Mouse (Mus musculus) liver, embryonic 14.5 days (tissue): ENCODE data around the gene 4933411K16Rik. TPM values are rescaled to one million over a fixed set of nuclear protein-coding genes. Genes with fewer than 3 reads are reported as not detected.

ENCODE experiments used
- ATAC-seq: fragments of 200-750 bp; cut with Nextera tagmentation; 2 replicates; pipeline ENCODE4 v1.8.0; 2017; ENCODE audit warnings: moderate number of reproducible peaks, mild to moderate bottlenecking, moderate library complexity; ENCODE audit not compliant: insufficient read depth
- DNase-seq, 3 experiments: peaks; one replicate each; pipeline ENCODE4 v3.0.0-alpha.2; 2012 to 2013; ENCODE audit warnings: low read depth in 3 of 3, low spot score in 3 of 3
- H3K27ac ChIP-seq: fragments of 300-500 bp; sonication (generic); 2 replicates; pipeline ENCODE4 v1.5.1; 2014; ENCODE audit warnings: moderate library complexity, mild to moderate bottlenecking, control low read depth, inconsistent platforms
- H3K27me3 ChIP-seq: fragments of 300-500 bp; sonication (generic); 2 replicates; pipeline ENCODE4 v1.6.1; 2014; ENCODE audit warnings: mild to moderate bottlenecking, low read length, moderate library complexity; ENCODE audit not compliant: control insufficient read depth, insufficient read depth
- H3K36me3 ChIP-seq: fragments of 300-500 bp; sonication (generic); replicated peaks from 2 replicates; pipeline ENCODE4 v1.6.1; 2014; ENCODE audit warnings: low read depth; ENCODE audit not compliant: control insufficient read depth, insufficient read depth
- H3K4me1 ChIP-seq, 2 experiments: fragments of 200-500 bp in 1 of 2; fragments of 300-500 bp in 1 of 2; sonication (generic) in 1 of 2; replicated peaks; 2 replicates each; pipeline ENCODE4 v1.6.1; 2012 to 2014; ENCODE audit warnings: antibody characterized with exemption in 1 of 2, inconsistent platforms in 1 of 2, low read length in 1 of 2; ENCODE audit not compliant: control insufficient read depth in 2 of 2, insufficient read depth in 2 of 2
- H3K4me2 ChIP-seq: fragments of 300-500 bp; sonication (generic); 2 replicates; pipeline ENCODE4 v1.6.1; 2014; ENCODE audit warnings: low read depth, mild to moderate bottlenecking, control low read depth, moderate library complexity
- H3K4me3 ChIP-seq, 2 experiments: fragments of 200-500 bp in 1 of 2; fragments of 300-500 bp in 1 of 2; sonication (generic) in 1 of 2; 2 replicates each; pipeline ENCODE4 v1.5.1; 2012 to 2014; ENCODE audit warnings: low read depth in 2 of 2, low read length in 2 of 2, mild to moderate bottlenecking in 2 of 2, control low read depth in 1 of 2, inconsistent platforms in 1 of 2, moderate library complexity in 1 of 2; ENCODE audit not compliant: insufficient read depth in 1 of 2
- H3K9ac ChIP-seq: fragments of 300-500 bp; sonication (generic); replicated peaks from 2 replicates; pipeline ENCODE4 v1.6.1; 2014; ENCODE audit warnings: mild to moderate bottlenecking, control low read depth, moderate library complexity
- H3K9me3 ChIP-seq: fragments of 300-500 bp; sonication (generic); 2 replicates; pipeline ENCODE4 v1.6.1; 2016; ENCODE audit warnings: low read length, mixed read lengths; ENCODE audit not compliant: control insufficient read depth
- CTCF ChIP-seq: IDR thresholded peaks from 2 replicates; pipeline ENCODE4 v1.5.1; 2016; ENCODE audit warnings: antibody characterized with exemption, low read depth, control low read depth
- EP300 ChIP-seq: IDR thresholded peaks from 2 replicates; pipeline ENCODE4 v1.6.1; 2016; ENCODE audit warnings: antibody characterized with exemption, low read depth
- WGBS: fragments of 180-500 bp; shearing (Covaris S2); extraction: QIAGEN DNeasy Blood & Tissue Kit; methylation state at CpG from one replicate; pipeline ENCODE4 v1.1.7; 2014; ENCODE audit not compliant: insufficient replicate concordance; 5-methylcytosine and 5-hydroxymethylcytosine counted together
- polyA plus RNA-seq, 2 experiments: library from polyadenylated mRNA; depleted of rRNA in 1 of 2; stranded (reverse) in 1 of 2; unstranded in 1 of 2; fragments of >200 nt; fragmentation: Nextera tagmentation in 1 of 2; extraction: Ambion mirVana in 1 of 2; gene quantifications; 2 replicates each; pipeline versions ENCODE4 v1.2.1 to v1.2.3; 2012 to 2014

The 4933411K16Rik gene
- polyA plus RNA-seq, 2 experiments: 1.1 TPM; not detected in 1

DNA sequence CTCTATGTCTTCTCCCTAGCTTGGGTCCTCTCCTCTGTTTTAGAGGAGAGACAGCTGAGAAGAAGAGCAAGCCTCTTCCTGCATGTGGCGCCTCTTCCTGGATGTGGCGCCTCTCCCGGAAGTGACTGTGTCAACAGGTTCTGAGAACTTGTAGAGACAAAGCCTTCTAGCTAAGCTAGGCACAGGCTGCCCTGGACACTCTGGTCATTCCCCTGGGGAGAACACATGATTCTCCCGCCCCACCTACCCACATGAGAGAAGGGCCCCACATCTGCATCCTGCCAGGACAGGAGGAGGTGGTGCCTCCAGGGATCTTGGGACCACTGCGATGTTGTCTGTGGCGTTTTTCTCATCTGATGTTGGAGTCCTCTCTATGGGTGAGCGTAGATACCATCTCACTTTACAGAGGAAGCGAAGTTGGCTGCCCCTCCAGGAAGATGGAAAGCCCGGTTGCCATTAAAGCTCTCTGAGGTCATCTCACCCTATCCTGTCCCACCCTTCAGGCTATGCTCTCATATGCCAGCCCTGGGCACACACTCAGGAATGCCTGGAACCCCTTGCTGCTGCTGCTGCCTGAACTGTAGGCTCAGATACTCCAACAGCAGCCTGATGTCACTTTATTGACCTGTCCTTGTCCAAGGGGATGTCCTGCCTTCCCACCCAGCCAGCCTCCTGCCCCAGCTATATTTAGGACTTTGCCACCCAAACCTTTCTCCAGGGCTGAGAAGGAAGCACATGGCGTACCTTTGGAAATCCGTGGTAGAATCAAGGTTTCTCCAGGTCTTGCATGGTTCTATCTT is 16.6 kb downstream of the 4933411K16Rik start:
- Histone ChIP-seq H3K4me2 (no peak overlapping the region), H3K27ac (no peak overlapping the region), H3K9me3 (no peaks in the 10 kb centered on the region), H3K9ac (no peak overlapping the region), H3K4me1 (peaks cover 0 to 6% of the 10 kb centered on the region in 2 experiments; a peak in 2 of 4 replicates), H3K27me3 (no peaks in the 10 kb centered on the region), H3K36me3 (no peaks in the 10 kb centered on the region), H3K4me3 (no peak overlapping the region)
- no peak for ATAC-seq
- WGBS: 56% methylated on average over 11 of the region's 11 CpGs
- TF ChIP-seq EP300: no peak
- TF ChIP-seq CTCF: no peak
- DNase-seq: no peak

DNA sequence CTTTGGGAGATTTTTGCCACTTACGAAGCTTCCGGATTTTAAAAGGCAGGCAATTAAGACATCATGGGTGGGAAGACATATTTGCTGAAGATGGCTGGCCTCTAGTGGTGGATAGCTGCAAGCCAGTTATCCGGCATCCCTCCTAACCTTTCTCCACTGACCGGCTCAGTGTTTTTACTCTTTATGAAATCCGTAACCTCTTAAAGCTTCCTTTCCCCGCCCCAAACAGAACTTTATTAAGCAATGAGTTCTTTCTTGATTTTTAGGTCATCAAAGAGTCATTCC is 17.1 kb downstream of the 4933411K16Rik start:
- WGBS: 65% methylated on average over 6 of the region's 6 CpGs
- H3K27me3 ChIP-seq: no peaks in the 10 kb centered on the region
- DNase-seq (no peak), ATAC-seq (no peak)
- H3K9ac ChIP-seq: no peak overlapping the region
- peak; percentile 19; the same call in 1 of the 2 replicates for TF ChIP-seq CTCF
- no peak for TF ChIP-seq EP300
- H3K4me3 ChIP-seq: no peak overlapping the region
- no peak overlapping the region for H3K4me2 ChIP-seq
- H3K36me3 ChIP-seq: no peaks in the 10 kb centered on the region
- H3K9me3 ChIP-seq: no peaks in the 10 kb centered on the region
- H3K4me1 ChIP-seq: peaks cover 0 to 6% of the 10 kb centered on the region in 2 experiments; a peak in 2 of 4 replicates
- H3K27ac ChIP-seq: no peak overlapping the region

DNA sequence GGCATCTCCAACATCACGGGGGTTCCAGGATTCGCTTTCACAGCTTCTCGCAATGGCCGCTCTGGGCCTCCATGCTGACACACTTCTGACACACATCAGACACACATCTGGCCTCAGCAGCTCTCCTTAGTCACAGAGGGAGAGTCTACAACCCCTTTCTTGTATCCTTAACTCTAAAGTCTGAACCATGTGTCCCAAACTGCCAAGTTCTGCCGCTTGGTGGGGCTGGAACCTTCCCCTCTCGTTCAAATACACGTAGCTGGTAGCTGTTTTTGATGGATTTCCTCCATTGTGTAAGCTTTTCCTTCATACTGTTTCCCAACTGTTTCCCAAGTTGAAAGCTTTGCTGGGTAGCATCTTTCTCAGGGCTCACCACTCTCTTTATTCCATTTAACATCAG is 19.2 kb downstream of the 4933411K16Rik start:
- no peak for DNase-seq
- H3K4me3 ChIP-seq: no peak overlapping the region
- H3K9ac ChIP-seq: no peak overlapping the region
- H3K36me3 ChIP-seq: no peaks in the 10 kb centered on the region
- no peaks in the 10 kb centered on the region for H3K9me3 ChIP-seq
- peaks cover 0 to 6% of the 10 kb centered on the region in 2 experiments; a peak in 2 of 4 replicates for H3K4me1 ChIP-seq
- 66% methylated on average over 7 of the region's 7 CpGs for WGBS
- H3K4me2 ChIP-seq: no peak overlapping the region
- TF ChIP-seq CTCF (no peak; the same call in 1 of the 2 replicates), EP300 (no peak)
- H3K27ac ChIP-seq: no peak overlapping the region
- no peak for ATAC-seq
- no peaks in the 10 kb centered on the region for H3K27me3 ChIP-seq

DNA sequence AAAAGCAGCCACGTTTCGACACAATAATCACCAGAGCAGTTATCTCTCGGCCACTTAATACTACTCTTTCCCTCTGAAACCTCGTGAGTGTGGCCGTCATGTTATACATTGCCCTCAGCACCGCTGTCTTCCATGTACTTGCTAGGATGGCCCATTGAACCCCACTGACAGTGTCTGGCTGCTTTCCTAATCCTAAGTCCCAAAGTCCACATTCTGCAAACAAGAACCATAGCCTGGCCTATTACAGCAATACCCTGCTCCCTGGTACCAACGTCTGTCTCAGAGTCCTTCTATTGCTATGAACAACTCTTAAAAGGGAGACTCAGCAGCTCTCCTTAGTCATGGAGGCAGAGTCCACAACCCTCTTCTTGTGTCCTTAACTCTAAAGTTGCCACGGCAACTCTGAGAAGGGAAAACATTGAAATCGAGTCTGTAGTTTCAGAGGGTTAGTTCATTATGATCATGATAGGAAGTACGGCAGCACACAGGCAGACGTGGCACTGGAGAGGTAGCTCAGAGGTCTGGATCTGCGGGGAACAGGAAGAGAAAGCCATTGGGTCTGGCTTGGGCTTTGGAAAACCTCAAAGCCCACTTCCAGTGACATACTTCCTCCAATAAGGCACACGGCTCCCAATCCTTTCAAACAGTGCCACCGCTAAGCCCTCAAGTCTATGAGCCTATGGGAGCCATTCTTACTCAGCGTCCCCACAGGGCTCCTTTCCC is 20.0 kb downstream of the 4933411K16Rik start:
- H3K9ac ChIP-seq: no peak overlapping the region
- H3K27me3 ChIP-seq: no peaks in the 10 kb centered on the region

DNA sequence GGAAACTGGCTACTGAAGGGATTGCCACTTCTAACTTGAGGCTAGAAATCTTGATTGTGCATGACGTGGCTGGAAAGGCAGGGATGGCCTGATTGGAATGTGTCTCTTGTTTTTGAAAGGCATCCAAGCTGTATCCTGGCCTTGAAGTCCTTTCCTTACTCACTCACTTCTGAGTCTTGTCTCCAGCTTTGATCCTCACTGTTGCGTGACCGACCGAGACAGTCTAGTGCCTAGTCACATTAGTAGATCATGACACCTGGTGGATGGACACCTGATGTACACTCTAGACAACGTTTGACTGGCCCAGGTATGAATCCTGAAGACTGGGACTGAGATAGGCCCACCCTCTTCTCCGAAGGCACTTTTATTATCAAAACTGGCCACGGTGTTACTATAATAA is 20.8 kb downstream of the 4933411K16Rik start:
- Histone ChIP-seq H3K36me3 (no peaks in the 10 kb centered on the region), H3K9me3 (no peaks in the 10 kb centered on the region), H3K27me3 (no peaks in the 10 kb centered on the region), H3K9ac (no peak overlapping the region), H3K27ac (no peak overlapping the region; the same call in 1 of the 2 replicates), H3K4me2 (no peak overlapping the region), H3K4me3 (no peak overlapping the region), H3K4me1 (peaks cover 0 to 6% of the 10 kb centered on the region in 2 experiments; a peak in 2 of 4 replicates)
- 60% methylated on average over 7 of the region's 7 CpGs for WGBS
- ATAC-seq (0 out of 2 replicates have a peak, but pooled peaks have one; percentile 31), DNase-seq (no peak)
- TF ChIP-seq EP300 (no peak), CTCF (peak; percentile 43)

More for the DNA sequence above, 20.0 kb downstream of the 4933411K16Rik start:
- Histone ChIP-seq H3K27ac (peak overlapping the region; percentile 46), H3K9me3 (no peaks in the 10 kb centered on the region), H3K4me3 (no peak overlapping the region), H3K36me3 (no peaks in the 10 kb centered on the region), H3K4me1 (peaks cover 0 to 6% of the 10 kb centered on the region in 2 experiments; a peak in 2 of 4 replicates), H3K4me2 (no peak overlapping the region)
- 52% methylated on average over 15 of the region's 15 CpGs for WGBS
- no peak for TF ChIP-seq EP300
- no peak for TF ChIP-seq CTCF
- peak; percentile 70; the same call in 1 of the 2 replicates for ATAC-seq
- no peak for DNase-seq
